Mouse (Mus musculus) MEL (cell line): ENCODE measurements at regions not wholly inside any gene's neighbourhood (a gene's known extent, or its start where the extent isn't known, plus 50 kb on each side); places are given as distances from the start of the nearest gene placed in this dataset.

ENCODE experiments used
- DNase-seq: peaks from one replicate; pipeline ENCODE4 v3.0.0; 2011; ENCODE audit warnings: low read depth, low spot score
- H3K27ac ChIP-seq: 2 replicates; pipeline ENCODE4 v1.5.1; 2012; ENCODE audit warnings: low read depth, mild to moderate bottlenecking, control low read depth, low read length, moderate library complexity; ENCODE audit not compliant: control insufficient read depth
- H3K27me3 ChIP-seq, 2 experiments: fragments of 150-350 bp in 1 of 2; sonication (generic) in 1 of 2; 2 replicates each; pipeline ENCODE4 v1.6.1; 2012; ENCODE audit warnings: low read length in 2 of 2, mild to moderate bottlenecking in 2 of 2, improper control_type of control experiment in 1 of 2, moderate library complexity in 1 of 2; ENCODE audit not compliant: insufficient read depth in 2 of 2, control insufficient read depth in 1 of 2
- H3K36me3 ChIP-seq, 2 experiments: 2 replicates each; pipeline ENCODE4 v1.6.1; 2012 to 2014; ENCODE audit warnings: low read length in 2 of 2, improper control_type of control experiment in 1 of 2, inconsistent platforms in 1 of 2, mild to moderate bottlenecking in 1 of 2; ENCODE audit not compliant: insufficient read depth in 2 of 2, control insufficient read depth in 1 of 2
- H3K4me1 ChIP-seq, 2 experiments: fragments of 150-350 bp in 1 of 2; sonication (generic) in 1 of 2; 2 replicates each; pipeline ENCODE4 v1.6.1; 2012; ENCODE audit warnings: low read length in 2 of 2, improper control_type of control experiment in 1 of 2, mild to moderate bottlenecking in 1 of 2; ENCODE audit not compliant: insufficient read depth in 2 of 2, control insufficient read depth in 1 of 2
- H3K4me3 ChIP-seq, 2 experiments: fragments of 150-350 bp in 1 of 2; sonication (generic) in 1 of 2; 2 replicates each; pipeline ENCODE4 v1.5.1; 2012; ENCODE audit warnings: low read depth in 2 of 2, low read length in 2 of 2, mild to moderate bottlenecking in 2 of 2, moderate library complexity in 2 of 2, control low read depth in 1 of 2, improper control_type of control experiment in 1 of 2; ENCODE audit not compliant: control insufficient read depth in 1 of 2, insufficient read depth in 1 of 2
- H3K79me2 ChIP-seq: 2 replicates; pipeline ENCODE4 v1.6.1; 2012; ENCODE audit warnings: mild to moderate bottlenecking, low read length, moderate library complexity; ENCODE audit not compliant: control insufficient read depth, poor library complexity, insufficient read depth
- H3K9ac ChIP-seq: 2 replicates; pipeline ENCODE4 v1.6.1; 2012; ENCODE audit warnings: low read depth, mild to moderate bottlenecking, control low read depth, low read length, moderate library complexity; ENCODE audit not compliant: control insufficient read depth, poor library complexity, severe bottlenecking
- H3K9me3 ChIP-seq: fragments of 150-350 bp; sonication (generic); replicated peaks from 2 replicates; pipeline ENCODE4 v1.6.1; 2012; ENCODE audit warnings: mild to moderate bottlenecking, low read length, improper control_type of control experiment, moderate library complexity; ENCODE audit not compliant: insufficient read depth
- CHD2 ChIP-seq: IDR thresholded peaks from 2 replicates; pipeline ENCODE4 v1.6.1; 2011; ENCODE audit warnings: low read length, improper control_type of control experiment
- E2F4 ChIP-seq: IDR thresholded peaks from 2 replicates; pipeline ENCODE4 v1.6.1; 2011; ENCODE audit warnings: low read depth, low read length, improper control_type of control experiment, borderline replicate concordance
- EP300 ChIP-seq, 2 experiments: IDR thresholded peaks; 2 replicates each; pipeline ENCODE4 v1.6.1; 2011; ENCODE audit warnings: improper control_type of control experiment in 2 of 2, low read length in 2 of 2, low read depth in 1 of 2, mild to moderate bottlenecking in 1 of 2
- ETS1 ChIP-seq: IDR thresholded peaks from 2 replicates; pipeline ENCODE4 v1.6.1; 2012; ENCODE audit warnings: low read depth, mild to moderate bottlenecking, inconsistent platforms, low read length, improper control_type of control experiment, moderate library complexity
- GABPA ChIP-seq: IDR thresholded peaks from 2 replicates; pipeline ENCODE4 v1.6.1; 2012; ENCODE audit warnings: low read depth, mild to moderate bottlenecking, inconsistent platforms, low read length, improper control_type of control experiment, moderate library complexity
- KAT2A ChIP-seq: conservative IDR thresholded peaks from 2 replicates; pipeline ENCODE4 v1.6.1; 2012; ENCODE audit warnings: low read depth, low read length, improper control_type of control experiment, inconsistent platforms
- MAX ChIP-seq: IDR thresholded peaks from 2 replicates; pipeline ENCODE4 v1.6.1; 2011; ENCODE audit warnings: low read length, improper control_type of control experiment
- MYC ChIP-seq: IDR thresholded peaks from 2 replicates; pipeline ENCODE4 v1.6.1; 2011; ENCODE audit warnings: low read depth, mild to moderate bottlenecking, low read length, improper control_type of control experiment, moderate library complexity
- POLR2AphosphoS5 ChIP-seq: IDR thresholded peaks from 2 replicates; pipeline ENCODE4 v1.6.1; 2012; ENCODE audit warnings: low read depth, borderline replicate concordance, mild to moderate bottlenecking, inconsistent platforms, low read length, moderate library complexity, mixed read lengths
- RAD21 ChIP-seq: IDR thresholded peaks from 2 replicates; pipeline ENCODE4 v1.6.1; 2011; ENCODE audit warnings: mild to moderate bottlenecking, low read depth, low read length, improper control_type of control experiment
- SIN3A ChIP-seq: IDR thresholded peaks from 2 replicates; pipeline ENCODE4 v1.6.1; 2012; ENCODE audit warnings: low read length, improper control_type of control experiment, inconsistent platforms
- SMC3 ChIP-seq: IDR thresholded peaks from 2 replicates; pipeline ENCODE4 v1.6.1; 2011; ENCODE audit warnings: low read depth, low read length, improper control_type of control experiment
- TAL1 ChIP-seq: IDR thresholded peaks from 2 replicates; pipeline ENCODE4 v1.6.1; 2012; ENCODE audit warnings: mild to moderate bottlenecking, inconsistent platforms, low read length, moderate library complexity, mixed read lengths
- USF2 ChIP-seq, 2 experiments: IDR thresholded peaks; 2 replicates each; pipeline ENCODE4 v1.6.1; 2011 to 2012; ENCODE audit warnings: improper control_type of control experiment in 2 of 2, low read length in 2 of 2, borderline replicate concordance in 1 of 2, inconsistent platforms in 1 of 2, low read depth in 1 of 2, mild to moderate bottlenecking in 1 of 2; ENCODE audit not compliant: insufficient read depth in 1 of 2
- ZC3H11A ChIP-seq: IDR thresholded peaks from 2 replicates; pipeline ENCODE4 v1.6.1; 2012; ENCODE audit warnings: low read depth, mild to moderate bottlenecking, inconsistent platforms, low read length, improper control_type of control experiment
- ZMIZ1 ChIP-seq: IDR thresholded peaks from 2 replicates; pipeline ENCODE4 v1.6.1; 2012; ENCODE audit warnings: low read depth, mild to moderate bottlenecking, inconsistent platforms, low read length, improper control_type of control experiment, moderate library complexity

GRCm38 (mm10) chr12:25209333-25209728, 112.4 kb upstream of the Id2 start:
- TF ChIP-seq KAT2A (no peak), MAX (no peak), ETS1 (no peak), MYC (no peak), RAD21 (no peak)
- Histone ChIP-seq H3K9me3 (no peaks in the 10 kb centered on the region), H3K9ac (no peak overlapping the region), H3K4me3 (no peak overlapping the region), H3K4me1 (peaks cover 0 to 2% of the 10 kb centered on the region in 2 experiments; a peak in 1 of 4 replicates), H3K79me2 (no peaks in the 10 kb centered on the region), H3K27me3 (no peaks in the 10 kb centered on the region), H3K36me3 (peaks cover 0 to 2% of the 10 kb centered on the region in 2 experiments; a peak in 1 of 4 replicates), H3K27ac (no peak overlapping the region)
- DNase-seq, result no peak

DNA sequence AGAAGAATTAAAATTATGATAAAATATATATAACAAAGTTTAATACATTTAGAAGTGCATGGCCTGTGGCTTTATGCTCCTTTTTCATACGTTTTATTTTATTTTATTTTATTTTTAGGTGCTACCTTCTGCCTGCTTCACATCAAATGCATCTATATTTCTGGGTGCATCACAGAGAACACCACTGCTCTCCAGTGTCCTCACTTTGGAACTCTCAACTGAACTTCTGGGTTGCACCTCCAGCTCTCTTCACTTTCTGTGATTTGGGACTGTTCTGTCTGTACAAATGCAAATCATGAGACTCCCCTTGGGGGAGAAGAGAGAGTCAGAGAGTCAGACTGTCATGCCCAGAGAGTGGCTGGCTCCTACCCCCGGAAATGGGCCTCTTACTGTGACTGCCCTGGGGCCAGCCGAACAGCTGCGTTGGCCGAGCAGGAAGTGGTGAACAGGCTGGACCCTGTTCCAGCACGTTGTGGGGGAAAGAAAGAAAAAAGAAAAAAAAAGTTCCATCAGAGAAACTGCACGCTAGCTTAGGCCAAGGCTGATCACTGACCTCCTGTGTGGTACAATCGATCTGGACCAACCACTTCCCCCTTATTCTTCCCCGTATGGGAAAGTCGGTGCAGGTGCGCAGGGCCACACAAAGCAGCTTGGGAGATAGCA, 111.9 kb upstream of the Id2 start:
- Histone ChIP-seq H3K9me3 (no peaks in the 10 kb centered on the region), H3K27ac (no peak overlapping the region), H3K9ac (no peak overlapping the region), H3K27me3 (no peaks in the 10 kb centered on the region), H3K4me3 (no peak overlapping the region), H3K79me2 (no peaks in the 10 kb centered on the region), H3K4me1 (peaks cover 0 to 5% of the 10 kb centered on the region in 2 experiments; a peak in 2 of 4 replicates), H3K36me3 (peaks cover 0 to 5% of the 10 kb centered on the region in 2 experiments; a peak in 2 of 4 replicates)
- TF ChIP-seq GABPA (no peak), SMC3 (no peak), POLR2AphosphoS5 (no peak), ZC3H11A (no peak), SIN3A (no peak), EP300 (IDR thresholded peaks at IDR 0.05; ENCODE audit: low read depth in 1 of 2, low read length in 2 of 2) (no peak), TAL1 (no peak), CHD2 (no peak), E2F4 (no peak), USF2 (IDR thresholded peaks at IDR 0.05; ENCODE audit: borderline replicate concordance in 1 of 2, insufficient read depth in 1 of 2, low read depth in 1 of 2, low read length in 2 of 2) (no peak), ZMIZ1 (no peak)
- no peak for DNase-seq
